Mouse (Mus musculus) thymus, adult 2 months (tissue): Measurements from ENCODE around the gene Usp5.

Experiments used
- CTCF ChIP-seq: fragments of 200-500 bp; IDR thresholded peaks from 2 replicates; pipeline ENCODE4 v1.5.1; 2012; ENCODE audit warnings: mild to moderate bottlenecking, control low read depth, low read length, moderate library complexity, borderline replicate concordance; ENCODE audit not compliant: control insufficient read depth, poor library complexity, insufficient read depth; ENCODE audit errors: extremely low read depth
- POLR2A ChIP-seq: fragments of 200-500 bp; IDR thresholded peaks from 2 replicates; pipeline ENCODE4 v1.6.1; 2012; ENCODE audit warnings: mild to moderate bottlenecking, low read length, control low read depth, moderate library complexity; ENCODE audit not compliant: control insufficient read depth, poor library complexity, insufficient read depth; ENCODE audit errors: extremely low read depth

GRCm38 (mm10) chr6:124859725-124860124, 30.4 kb upstream of the Usp5 start:
- TF ChIP-seq POLR2A (no peak), CTCF (peak; percentile 90)
